ENCODE assay signal across 10 mouse cellular contexts in genomic region chr13:31630051-31630450, GRCm38 (mm10). TPM values are rescaled to one million over a fixed set of nuclear protein-coding genes. Genes with fewer than 3 reads are reported as not detected.
DNase-seq lines count a peak whose midpoint lies in the region; ATAC-seq and TF ChIP-seq lines count a peak whose summit lies in the region.
"Had no signal": no experiment of that assay in that cellular context is flagged by ENCODE, and none has a peak within 500 bp of the region (broad histone marks: within the 10 kb centered on the region; RNA-seq: fewer than 3 reads in every experiment).

No protein-coding gene starts in this region.

- no peaks in the 10 kb centered on the region for H3K36me3 ChIP-seq in kidney, postnatal 0 days (ENCODE audit: insufficient read depth, low read length)
- H3K36me3 ChIP-seq in embryonic facial prominence, embryonic 13.5 days: no peaks in the 10 kb centered on the region
- no peaks in the 10 kb centered on the region for H3K36me3 ChIP-seq in intestine, embryonic 15.5 days
- no peaks in the 10 kb centered on the region for H3K36me3 ChIP-seq in neural tube, embryonic 12.5 days

- peaks cover 81% of the 10 kb centered on the region for H3K27me3 ChIP-seq in kidney, postnatal 0 days (ENCODE audit: insufficient read depth, low read length)
- peaks cover 94% of the 10 kb centered on the region for H3K27me3 ChIP-seq in embryonic facial prominence, embryonic 13.5 days
- H3K27me3 ChIP-seq in intestine, embryonic 15.5 days (replicated peaks): peaks cover 67% of the 10 kb centered on the region
- peaks cover 74% of the 10 kb centered on the region for H3K27me3 ChIP-seq in neural tube, embryonic 12.5 days (replicated peaks)

- H3K4me2 ChIP-seq in kidney, postnatal 0 days (ENCODE audit: low read length): peak overlapping the region; percentile 70
- H3K4me2 ChIP-seq in embryonic facial prominence, embryonic 13.5 days: peak overlapping the region; percentile 90
- H3K4me2 ChIP-seq in intestine, embryonic 15.5 days (replicated peaks): peak overlapping the region; percentile 84
- H3K4me2 ChIP-seq in neural tube, embryonic 12.5 days (replicated peaks): peak overlapping the region; percentile 55

- no peak for DNase-seq in kidney, postnatal 0 days (ENCODE audit: low spot score)
- DNase-seq in kidney, postnatal 14 days: no peak
- DNase-seq in gastrocnemius, adult 18-20 months (ENCODE audit: low spot score): no peak
- DNase-seq in spleen, postnatal 14 days (ENCODE audit: low spot score in 2 of 2): no peak
- DNase-seq in thymus, postnatal 0 days (ENCODE audit: low spot score): no peak

- ATAC-seq in kidney, postnatal 0 days (replicated peaks; ENCODE audit: low FRiP score, low read depth): no peak
- ATAC-seq in embryonic facial prominence, embryonic 13.5 days (ENCODE audit: insufficient number of reproducible peaks, insufficient read depth, low FRiP score, low TSS enrichment, low read depth): no peak
- no peak for ATAC-seq in intestine, embryonic 15.5 days
- no peak for ATAC-seq in neural tube, embryonic 12.5 days (ENCODE audit: low FRiP score, low read depth)

- H3K4me1 ChIP-seq in kidney, postnatal 0 days (replicated peaks; ENCODE audit: insufficient read depth, low read length): peaks cover 15% of the 10 kb centered on the region
- H3K4me1 ChIP-seq in embryonic facial prominence, embryonic 13.5 days: peaks cover 32% of the 10 kb centered on the region
- H3K4me1 ChIP-seq in intestine, embryonic 15.5 days (replicated peaks): peaks cover 21% of the 10 kb centered on the region
- H3K4me1 ChIP-seq in neural tube, embryonic 12.5 days: peaks cover 32% of the 10 kb centered on the region

- H3K9me3 ChIP-seq in kidney, postnatal 0 days (replicated peaks; ENCODE audit: low read length): no peaks in the 10 kb centered on the region
- H3K9me3 ChIP-seq in embryonic facial prominence, embryonic 13.5 days: no peaks in the 10 kb centered on the region
- no peaks in the 10 kb centered on the region for H3K9me3 ChIP-seq in intestine, embryonic 15.5 days
- no peaks in the 10 kb centered on the region for H3K9me3 ChIP-seq in neural tube, embryonic 12.5 days

- H3K4me3 ChIP-seq in kidney, postnatal 0 days (replicated peaks; ENCODE audit: low read depth, low read length): peak overlapping the region; percentile 45; the same call in 1 of the 2 replicates
- peak overlapping the region; percentile 59 for H3K4me3 ChIP-seq in embryonic facial prominence, embryonic 13.5 days
- H3K4me3 ChIP-seq in intestine, embryonic 15.5 days (replicated peaks): peak overlapping the region; percentile 60
- peak overlapping the region; percentile 25; the same call in 1 of the 2 replicates for H3K4me3 ChIP-seq in neural tube, embryonic 12.5 days

- no peak overlapping the region for H3K27ac ChIP-seq in kidney, postnatal 0 days
- no peak overlapping the region for H3K27ac ChIP-seq in embryonic facial prominence, embryonic 13.5 days
- no peak overlapping the region for H3K27ac ChIP-seq in intestine, embryonic 15.5 days
- H3K27ac ChIP-seq in neural tube, embryonic 12.5 days: no peak overlapping the region

- no peak overlapping the region for H3K9ac ChIP-seq in kidney, postnatal 0 days (ENCODE audit: low read depth, low read length)
- H3K9ac ChIP-seq in embryonic facial prominence, embryonic 13.5 days: peak overlapping the region; percentile 77
- H3K9ac ChIP-seq in intestine, embryonic 15.5 days: peak overlapping the region; percentile 62
- no peak overlapping the region for H3K9ac ChIP-seq in neural tube, embryonic 12.5 days

- no peak for TF ChIP-seq CTCF in kidney, postnatal 0 days (IDR thresholded peaks at IDR 0.05; ENCODE audit: low read depth)

- WGBS in kidney, postnatal 0 days: 13% methylated on average over 12 of the region's 12 CpGs
- 12% methylated on average over 12 of the region's 12 CpGs for WGBS in embryonic facial prominence, embryonic 13.5 days
- 19% methylated on average over 12 of the region's 12 CpGs for WGBS in intestine, embryonic 15.5 days
- WGBS in neural tube, embryonic 12.5 days: 4% methylated on average over 12 of the region's 12 CpGs

RNA-seq across cellular contexts. Expression of gene Foxf2, which starts 4.4 kb away (rescaled TPM):
- polyA plus RNA-seq in kidney, postnatal 0 days (2015; fragmentation: Nextera tagmentation; extraction: Ambion mirVana): not detected in 2 replicates
- polyA plus RNA-seq in embryonic facial prominence, embryonic 13.5 days (2015; fragmentation: Nextera tagmentation; extraction: Ambion mirVana): 3.9 and 7.5 TPM in 2 replicates
- polyA plus RNA-seq in intestine, embryonic 15.5 days (2015; fragmentation: Nextera tagmentation; extraction: Ambion mirVana): 17.7 and 20.1 TPM in 2 replicates
- 7.1 and 7.4 TPM in 2 replicates for polyA plus RNA-seq in neural tube, embryonic 12.5 days (2016; fragmentation: Nextera tagmentation; extraction: Ambion mirVana)
- total RNA-seq in gastrocnemius, adult 18-20 months (2021): under 1 TPM; 0.09 to 0.24 TPM
- not detected in 2 replicates for polyA plus RNA-seq in thymus, postnatal 0 days (2015; fragmentation: Nextera tagmentation; extraction: Ambion mirVana)
- total RNA-seq: hematopoietic stem cell, adult 5-6 weeks; MEL had no signal

Comparison
In these comparisons a context has a peak if more than half of its experiments do, and no peak if none do; other contexts are left out.
1. H3K9ac ChIP-seq: peak in embryonic facial prominence, embryonic 13.5 days (single experiment) and intestine, embryonic 15.5 days (single experiment); none in kidney, postnatal 0 days (single experiment) and neural tube, embryonic 12.5 days (single experiment).
2. Peak in every context shown above with its lines, with median percentiles within 50 percentile points of each other: H3K4me2 ChIP-seq and H3K4me3 ChIP-seq.